Comparison of ENCODE assay signal across 22 mouse cellular contexts in the genomic region with DNA sequence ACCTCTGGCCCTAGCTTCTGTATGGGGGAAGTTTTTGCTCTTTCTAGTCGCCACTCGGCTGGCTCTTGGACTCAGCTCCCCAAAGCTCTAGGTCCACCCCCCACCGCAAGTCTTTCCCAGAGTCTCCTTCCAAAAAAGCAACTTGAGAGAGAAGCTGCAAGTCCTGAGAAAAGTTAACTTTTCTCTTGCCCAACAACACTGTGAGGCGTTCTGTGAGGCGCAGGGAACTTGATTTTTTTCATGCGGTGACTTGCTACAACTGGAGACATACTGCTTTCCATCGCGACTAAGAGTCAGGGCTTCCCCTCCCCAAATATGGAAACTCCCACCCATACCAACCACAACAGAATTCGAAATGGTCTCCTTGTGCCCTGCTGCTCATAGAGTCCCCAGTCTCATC. TPM values are rescaled to one million over a fixed set of nuclear protein-coding genes. Genes with fewer than 3 reads are reported as not detected.
DNase-seq lines count a peak whose midpoint lies in the region; ATAC-seq and TF ChIP-seq lines count a peak whose summit lies in the region.
"Had no signal": no experiment of that assay in that cellular context is flagged by ENCODE, and none has a peak within 500 bp of the region (broad histone marks: within the 10 kb centered on the region; RNA-seq: fewer than 3 reads in every experiment).

No protein-coding gene starts in this region.

- no peak overlapping the region for H3K9ac ChIP-seq in hindbrain, embryonic 16.5 days (ENCODE audit: low read depth, low read length)
- H3K9ac ChIP-seq in hindbrain, embryonic 11.5 days (ENCODE audit: low read depth, low read length), result no peak overlapping the region
- H3K9ac ChIP-seq in limb, embryonic 13.5 days, result no peak overlapping the region
- no peak overlapping the region for H3K9ac ChIP-seq in midbrain, postnatal 0 days (replicated peaks; ENCODE audit: low read length, poor library complexity, severe bottlenecking)
- H3K9ac ChIP-seq: heart, embryonic 13.5 days; liver, embryonic 13.5 days; neural tube, embryonic 12.5 days; stomach, embryonic 15.5 days had no signal

- H3K27me3 ChIP-seq in hindbrain, embryonic 10.5 days (ENCODE audit: insufficient read depth, poor library complexity, severe bottlenecking), result peaks cover 85% of the 10 kb centered on the region
- no peaks in the 10 kb centered on the region; the same call in 1 of the 2 replicates for H3K27me3 ChIP-seq in hindbrain, embryonic 16.5 days (replicated peaks; ENCODE audit: control insufficient read depth, insufficient read depth, low read length)
- peaks cover 19% of the 10 kb centered on the region for H3K27me3 ChIP-seq in hindbrain, embryonic 11.5 days (ENCODE audit: control insufficient read depth, insufficient read depth, low read length)
- peaks cover 77% of the 10 kb centered on the region for H3K27me3 ChIP-seq in limb, embryonic 13.5 days
- H3K27me3 ChIP-seq in midbrain, postnatal 0 days (ENCODE audit: insufficient read depth, low read length), result no peaks in the 10 kb centered on the region

- TF ChIP-seq CTCF in midbrain, postnatal 0 days (IDR thresholded peaks at IDR 0.05), result no peak

- no peak overlapping the region; the same call in 1 of the 2 replicates for H3K4me2 ChIP-seq in hindbrain, embryonic 16.5 days (ENCODE audit: low read length)
- 0 out of 2 replicates have a peak overlapping the region, but pooled peaks have one; percentile 2 for H3K4me2 ChIP-seq in hindbrain, embryonic 11.5 days (replicated peaks; ENCODE audit: low read depth, low read length)
- H3K4me2 ChIP-seq in limb, embryonic 13.5 days (replicated peaks), result peak overlapping the region; percentile 37; the same call in 1 of the 2 replicates
- H3K4me2 ChIP-seq in midbrain, postnatal 0 days (ENCODE audit: low read depth, low read length, poor library complexity, severe bottlenecking), result peak overlapping the region; percentile 18; the same call in 1 of the 2 replicates
- H3K4me2 ChIP-seq: heart, embryonic 13.5 days; liver, embryonic 13.5 days; stomach, embryonic 15.5 days had no signal

- WGBS in hindbrain, embryonic 10.5 days, result 21% methylated on average over 9 of the region's 9 CpGs
- 17% methylated on average over 9 of the region's 9 CpGs for whole genome bisulfite sequencing in hindbrain, embryonic 16.5 days
- WGBS in hindbrain, embryonic 11.5 days, result 17% methylated on average over 9 of the region's 9 CpGs
- WGBS in limb, embryonic 13.5 days, result 15% methylated on average over 7 of the region's 9 CpGs
- 31% methylated on average over 9 of the region's 9 CpGs for WGBS in midbrain, postnatal 0 days

- no peak for ATAC-seq in hindbrain, embryonic 16.5 days
- ATAC-seq in hindbrain, embryonic 11.5 days (ENCODE audit: low FRiP score), result no peak
- no peak for ATAC-seq in limb, embryonic 13.5 days (ENCODE audit: low FRiP score, low read depth)
- no peak for ATAC-seq in midbrain, postnatal 0 days (ENCODE audit: low FRiP score)

- no peaks in the 10 kb centered on the region for H3K36me3 ChIP-seq in hindbrain, embryonic 10.5 days
- H3K36me3 ChIP-seq in hindbrain, embryonic 16.5 days (ENCODE audit: control insufficient read depth, insufficient read depth, low read length), result no peaks in the 10 kb centered on the region
- no peaks in the 10 kb centered on the region for H3K36me3 ChIP-seq in hindbrain, embryonic 11.5 days (ENCODE audit: control insufficient read depth, insufficient read depth, low read length)
- H3K36me3 ChIP-seq in limb, embryonic 13.5 days, result no peaks in the 10 kb centered on the region
- no peaks in the 10 kb centered on the region for H3K36me3 ChIP-seq in midbrain, postnatal 0 days (ENCODE audit: insufficient read depth, low read length)
- H3K36me3 ChIP-seq: G1E; heart, embryonic 13.5 days; liver, embryonic 13.5 days; neural tube, embryonic 12.5 days; stomach, embryonic 15.5 days had no signal

- no peak overlapping the region for H3K27ac ChIP-seq in hindbrain, embryonic 10.5 days
- H3K27ac ChIP-seq in hindbrain, embryonic 16.5 days (ENCODE audit: low read depth, low read length), result no peak overlapping the region
- H3K27ac ChIP-seq in hindbrain, embryonic 11.5 days (ENCODE audit: low read depth, low read length), result no peak overlapping the region
- no peak overlapping the region for H3K27ac ChIP-seq in limb, embryonic 13.5 days
- no peak overlapping the region for H3K27ac ChIP-seq in midbrain, postnatal 0 days (ENCODE audit: low read depth, low read length)
- H3K27ac ChIP-seq: heart, embryonic 13.5 days; liver, embryonic 13.5 days; neural tube, embryonic 12.5 days; stomach, embryonic 15.5 days had no signal

- peak; percentile 10 for DNase-seq in hindbrain, embryonic 10.5 days (ENCODE audit: low spot score)
- peak; percentile 13 for DNase-seq in hindbrain, embryonic 11.5 days (ENCODE audit: low spot score)
- DNase-seq in midbrain, postnatal 0 days (ENCODE audit: low spot score), result no peak
- no peak for DNase-seq in cerebellum, postnatal 10 days
- DNase-seq in frontal cortex, postnatal 10 days (ENCODE audit: low spot score in 2 of 2), result no peak
- DNase-seq: adrenal gland, postnatal 10 days; B cell, adult 2 months; cerebellum, adult 9-10 months; heart, postnatal 4 days; kidney, adult 11 months; kidney, postnatal 14 days; liver, embryonic 13.5 days; thymus, postnatal 14 days had no signal

- peaks cover 11% of the 10 kb centered on the region; the same call in 1 of the 2 replicates for H3K9me3 ChIP-seq in hindbrain, embryonic 10.5 days
- no peaks in the 10 kb centered on the region; the same call in 1 of the 2 replicates for H3K9me3 ChIP-seq in hindbrain, embryonic 16.5 days (ENCODE audit: control insufficient read depth, low read length)
- H3K9me3 ChIP-seq in hindbrain, embryonic 11.5 days (ENCODE audit: control insufficient read depth, low read length), result no peaks in the 10 kb centered on the region
- no peaks in the 10 kb centered on the region for H3K9me3 ChIP-seq in limb, embryonic 13.5 days
- no peaks in the 10 kb centered on the region for H3K9me3 ChIP-seq in midbrain, postnatal 0 days (ENCODE audit: low read length)
- H3K9me3 ChIP-seq: heart, embryonic 13.5 days; liver, embryonic 13.5 days; neural tube, embryonic 12.5 days; stomach, embryonic 15.5 days had no signal

- no peak overlapping the region for H3K4me3 ChIP-seq in hindbrain, embryonic 10.5 days
- H3K4me3 ChIP-seq in hindbrain, embryonic 16.5 days (ENCODE audit: low read length), result no peak overlapping the region
- no peak overlapping the region for H3K4me3 ChIP-seq in hindbrain, embryonic 11.5 days (ENCODE audit: low read depth, low read length)
- H3K4me3 ChIP-seq in limb, embryonic 13.5 days, result no peak overlapping the region
- H3K4me3 ChIP-seq in midbrain, postnatal 0 days (ENCODE audit: low read depth, low read length), result no peak overlapping the region
- H3K4me3 ChIP-seq: heart, embryonic 13.5 days; liver, embryonic 13.5 days; neural tube, embryonic 12.5 days; stomach, embryonic 15.5 days had no signal

- H3K4me1 ChIP-seq in hindbrain, embryonic 10.5 days (replicated peaks), result peaks cover 17% of the 10 kb centered on the region; the same call in 1 of the 2 replicates
- H3K4me1 ChIP-seq in hindbrain, embryonic 16.5 days (ENCODE audit: control insufficient read depth, insufficient read depth, low read depth, low read length), result no peaks in the 10 kb centered on the region
- no peaks in the 10 kb centered on the region for H3K4me1 ChIP-seq in hindbrain, embryonic 11.5 days (replicated peaks; ENCODE audit: control insufficient read depth, insufficient read depth, low read length)
- no peaks in the 10 kb centered on the region for H3K4me1 ChIP-seq in limb, embryonic 13.5 days
- H3K4me1 ChIP-seq in midbrain, postnatal 0 days (ENCODE audit: insufficient read depth, low read length), result no peaks in the 10 kb centered on the region
- H3K4me1 ChIP-seq: liver, embryonic 13.5 days; neural tube, embryonic 12.5 days had no signal

RNA-seq across cellular contexts. Expression of gene Zic3, which starts 5.1 kb away (rescaled TPM):
- polyA plus RNA-seq in hindbrain, embryonic 10.5 days (2016; fragmentation: Nextera tagmentation; extraction: Ambion mirVana), result 16.1 and 20.1 TPM in 2 replicates
- 15.8 and 20.5 TPM in 2 replicates for polyA plus RNA-seq in hindbrain, embryonic 16.5 days (2015; fragmentation: Nextera tagmentation; extraction: Ambion mirVana)
- 27.2 and 28.5 TPM in 2 replicates for polyA plus RNA-seq in hindbrain, embryonic 11.5 days (2014; fragmentation: Nextera tagmentation; extraction: Ambion mirVana)
- polyA plus RNA-seq in limb, embryonic 13.5 days (2015; fragmentation: Nextera tagmentation; extraction: Ambion mirVana), result 8.6 and 9.1 TPM in 2 replicates
- 14.4 and 17.7 TPM in 2 replicates for total RNA-seq in midbrain, postnatal 0 days (2014; rRNA removed)
- 7.9 and 9.7 TPM in 2 replicates for polyA plus RNA-seq in midbrain, postnatal 0 days (2015; fragmentation: Nextera tagmentation; extraction: Ambion mirVana)
- total RNA-seq: adrenal gland, postnatal 10 days; gastrocnemius, postnatal 4 days; heart, postnatal 4 days; megakaryocyte-erythroid progenitor cell, adult 5-6 weeks had no signal
- polyA plus RNA-seq: G1E; liver, embryonic 13.5 days; lung, embryonic 16.5 days had no signal

Comparison
In these comparisons a context has a peak if more than half of its experiments do, and no peak if none do; other contexts are left out.
1. DNase-seq: peak in hindbrain, embryonic 10.5 days (single experiment) and hindbrain, embryonic 11.5 days (single experiment); none in midbrain, postnatal 0 days (single experiment), cerebellum, postnatal 10 days (0 of 2) and frontal cortex, postnatal 10 days (0 of 2).